Mouse (Mus musculus): Measurements from ENCODE around the gene Dnajc6. TPM values are rescaled to one million over a fixed set of nuclear protein-coding genes. Genes with fewer than 3 reads are reported as not detected.
A peak's percentile ranks its signal among the peaks of the same experiment; 100 is the strongest.

The Dnajc6 gene
- polyA plus RNA-seq, 1 experiment from 2014 or later, result 2.0 TPM

GRCm38 (mm10) chr4:101647196-101647905 is 150.9 kb downstream of the Dnajc6 start, which contains the start of gene Leprot:
TSS of gene Leprot (plus strand) at chr4:101647718.
- Histone ChIP-seq H3K9me3 (no peaks in the 10 kb centered on the region), H3K4me2 (peak within 1 kb of the TSS; percentile 64), H3K4me1 (peaks cover 19% of the 10 kb centered on the region), H3K27ac (peak within 1 kb of the TSS; percentile 96), H3K9ac (peak within 1 kb of the TSS; percentile 95), H3K27me3 (no peaks in the 10 kb centered on the region), H3K4me3 (peak within 1 kb of the TSS; percentile 88), H3K36me3 (no peaks in the 10 kb centered on the region)
- 0% methylated on average over 39 of the region's 39 CpGs for WGBS
- ATAC-seq (ENCODE audit: insufficient number of reproducible peaks, insufficient read depth, low FRiP score, low TSS enrichment, low read depth), result peak; percentile 99

- Histone ChIP-seq H3K9ac (peak overlapping the region; percentile 95), H3K9me3 (no peaks in the 10 kb centered on the region), H3K27me3 (no peaks in the 10 kb centered on the region), H3K4me1 (peaks cover 26% of the 10 kb centered on the region), H3K27ac (peak overlapping the region; percentile 96), H3K36me3 (no peaks in the 10 kb centered on the region), H3K4me2 (peak overlapping the region; percentile 64), H3K4me3 (peak overlapping the region; percentile 88)
- ATAC-seq (ENCODE audit: insufficient number of reproducible peaks, insufficient read depth, low FRiP score, low TSS enrichment, low read depth), result peak; percentile 1; the same call in 1 of the 2 replicates
- under 1% methylated on average over 20 of the region's 20 CpGs for WGBS
Observed at GRCm38 (mm10) chr4:101647976-101648642, 151.7 kb downstream of the Dnajc6 start.

DNA sequence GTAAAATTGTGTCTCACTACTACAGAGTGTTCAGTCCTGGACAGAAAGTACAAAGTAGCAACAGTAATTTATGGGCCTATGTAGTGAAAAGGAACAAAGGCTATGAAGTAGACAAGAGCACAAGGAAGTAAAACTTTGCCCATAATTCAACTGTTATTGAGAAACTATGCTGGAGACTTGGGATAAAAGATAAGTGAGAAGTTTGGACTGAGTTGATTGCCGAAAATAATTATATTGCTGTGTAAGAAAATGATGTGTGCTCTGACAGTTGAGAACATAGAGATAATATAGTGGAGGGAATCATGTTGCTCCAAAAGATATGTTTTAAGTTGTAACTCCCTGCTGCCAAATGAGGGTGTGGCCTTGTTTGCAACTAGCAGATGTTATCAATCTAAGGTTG is 152.3 kb downstream of the Dnajc6 start:
- no peak for ATAC-seq (ENCODE audit: insufficient number of reproducible peaks, insufficient read depth, low FRiP score, low TSS enrichment, low read depth)
- no peaks in the 10 kb centered on the region for H3K9me3 ChIP-seq
- WGBS, result 63% methylated on average over 1 of the region's 1 CpGs
- no peaks in the 10 kb centered on the region for H3K27me3 ChIP-seq
- no peaks in the 10 kb centered on the region for H3K36me3 ChIP-seq
- H3K4me3 ChIP-seq, result peak overlapping the region; percentile 88
- peak overlapping the region; percentile 64 for H3K4me2 ChIP-seq
- peak overlapping the region; percentile 95 for H3K9ac ChIP-seq
- peaks cover 32% of the 10 kb centered on the region for H3K4me1 ChIP-seq
- peak overlapping the region; percentile 96 for H3K27ac ChIP-seq

DNA sequence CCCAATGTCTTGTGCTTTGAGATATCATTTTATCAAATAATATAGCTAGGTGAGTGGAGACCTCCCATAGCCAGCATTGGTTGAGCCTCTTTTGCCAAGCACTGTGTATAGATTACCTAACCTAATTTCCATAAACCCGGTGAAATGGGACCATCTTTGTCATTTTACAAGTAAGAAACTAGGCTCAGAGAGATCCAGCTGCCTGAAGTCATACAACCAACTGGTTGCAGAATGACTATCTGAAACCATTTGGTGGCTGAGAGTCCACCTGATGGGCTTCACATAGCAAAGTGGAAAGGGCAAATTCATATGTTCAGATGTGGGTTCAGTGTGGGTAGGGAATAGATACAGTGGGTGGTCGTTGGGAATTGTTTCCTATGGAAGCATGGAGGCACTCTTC is 154.5 kb downstream of the Dnajc6 start:
- 92% methylated on average over 2 of the region's 2 CpGs for WGBS
- H3K4me1 ChIP-seq, result peaks cover 50% of the 10 kb centered on the region
- H3K27me3 ChIP-seq, result no peaks in the 10 kb centered on the region
- ATAC-seq (ENCODE audit: insufficient number of reproducible peaks, insufficient read depth, low FRiP score, low TSS enrichment, low read depth), result no peak
- no peak overlapping the region for H3K4me2 ChIP-seq
- no peak overlapping the region for H3K27ac ChIP-seq
- H3K36me3 ChIP-seq, result no peaks in the 10 kb centered on the region
- H3K9ac ChIP-seq, result no peak overlapping the region
- H3K4me3 ChIP-seq, result no peak overlapping the region
- H3K9me3 ChIP-seq, result no peaks in the 10 kb centered on the region

GRCm38 (mm10) chr4:101654256-101654655 is 157.8 kb downstream of the Dnajc6 start:
- ATAC-seq (ENCODE audit: insufficient number of reproducible peaks, insufficient read depth, low FRiP score, low TSS enrichment, low read depth), result no peak
- peak overlapping the region; percentile 74; the same call in 1 of the 2 replicates for H3K27ac ChIP-seq
- H3K36me3 ChIP-seq, result peaks cover 11% of the 10 kb centered on the region

DNA sequence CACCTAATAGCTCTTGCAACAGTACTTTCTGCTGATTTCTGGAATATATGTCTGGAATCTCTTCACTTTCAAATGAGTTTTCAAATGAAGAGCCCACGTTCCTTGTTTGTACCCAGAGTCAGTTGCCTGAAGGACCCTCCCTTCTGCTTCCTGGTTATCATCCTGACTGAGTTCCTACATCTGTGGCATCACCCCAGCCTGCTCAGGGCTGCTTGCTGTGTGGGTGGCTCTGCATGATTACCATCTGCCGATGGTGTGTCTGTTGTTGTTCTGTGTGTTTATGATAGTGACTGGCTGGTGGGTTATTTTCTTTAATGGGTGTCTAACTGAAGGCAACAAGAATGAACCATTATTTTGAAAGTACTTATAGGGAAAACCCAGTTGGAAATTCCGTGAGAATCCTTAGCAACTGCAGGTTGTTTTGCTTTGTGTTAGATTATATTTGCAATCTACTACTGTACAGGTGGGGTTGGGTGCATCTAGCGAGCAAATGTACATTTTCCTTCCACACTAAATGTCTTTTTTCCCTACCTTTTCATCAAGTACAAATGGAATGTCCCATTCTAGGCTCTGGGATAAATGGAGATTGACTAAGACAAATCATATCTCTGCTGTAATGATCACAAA is 158.5 kb downstream of the Dnajc6 start:
- Histone ChIP-seq H3K4me2 (0 out of 2 replicates have a peak overlapping the region, but pooled peaks have one; percentile 24), H3K27me3 (no peaks in the 10 kb centered on the region), H3K27ac (peak overlapping the region; percentile 74; the same call in 1 of the 2 replicates), H3K4me3 (no peak overlapping the region), H3K9ac (no peak overlapping the region), H3K36me3 (peaks cover 18% of the 10 kb centered on the region), H3K4me1 (peaks cover 31% of the 10 kb centered on the region), H3K9me3 (no peaks in the 10 kb centered on the region)
- 65% methylated on average over 4 of the region's 4 CpGs for WGBS
- no peak for ATAC-seq (ENCODE audit: insufficient number of reproducible peaks, insufficient read depth, low FRiP score, low TSS enrichment, low read depth)

More at GRCm38 (mm10) chr4:101654256-101654655, 157.8 kb downstream of the Dnajc6 start:
- 31% methylated on average over 6 of the region's 6 CpGs for WGBS
- peaks cover 36% of the 10 kb centered on the region for H3K4me1 ChIP-seq
- H3K4me2 ChIP-seq, result peak overlapping the region; percentile 24
- no peaks in the 10 kb centered on the region for H3K9me3 ChIP-seq
- H3K27me3 ChIP-seq, result no peaks in the 10 kb centered on the region
- H3K4me3 ChIP-seq, result no peak overlapping the region
- no peak overlapping the region for H3K9ac ChIP-seq

DNA sequence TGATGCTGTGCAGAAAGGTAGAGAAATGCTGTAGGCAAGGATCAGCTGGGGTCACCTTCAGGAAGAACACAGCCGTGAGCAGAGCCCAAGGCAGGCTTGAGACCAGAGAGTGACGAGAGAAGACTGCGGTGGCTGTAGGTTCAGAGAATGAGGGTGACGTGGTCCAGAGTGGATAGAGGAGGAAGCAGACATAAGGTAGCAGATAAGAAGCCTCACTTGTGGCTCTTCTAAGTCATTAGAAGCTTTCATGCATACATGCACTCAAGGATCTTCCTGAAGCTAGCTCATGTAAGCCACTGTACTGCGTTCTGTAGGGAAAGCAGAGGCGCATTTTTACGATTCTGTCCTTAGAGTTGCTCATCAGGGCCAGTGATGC is 159.0 kb downstream of the Dnajc6 start:
- Histone ChIP-seq H3K4me2 (no peak overlapping the region), H3K27me3 (no peaks in the 10 kb centered on the region), H3K36me3 (peaks cover 21% of the 10 kb centered on the region), H3K9me3 (no peaks in the 10 kb centered on the region), H3K4me3 (no peak overlapping the region), H3K9ac (no peak overlapping the region), H3K4me1 (peaks cover 31% of the 10 kb centered on the region), H3K27ac (no peak overlapping the region)
- no peak for ATAC-seq (ENCODE audit: insufficient number of reproducible peaks, insufficient read depth, low FRiP score, low TSS enrichment, low read depth)
- WGBS, result 87% methylated on average over 7 of the region's 7 CpGs

GRCm38 (mm10) chr4:101656056-101656455 is 159.6 kb downstream of the Dnajc6 start:
- H3K27ac ChIP-seq, result no peak overlapping the region
- WGBS, result 84% methylated on average over 15 of the region's 15 CpGs
- no peak overlapping the region for H3K9ac ChIP-seq
- no peaks in the 10 kb centered on the region for H3K9me3 ChIP-seq
- no peaks in the 10 kb centered on the region for H3K27me3 ChIP-seq
- no peak for ATAC-seq (ENCODE audit: insufficient number of reproducible peaks, insufficient read depth, low FRiP score, low TSS enrichment, low read depth)
- H3K36me3 ChIP-seq, result peaks cover 28% of the 10 kb centered on the region
- no peak overlapping the region for H3K4me2 ChIP-seq
- H3K4me1 ChIP-seq, result peaks cover 31% of the 10 kb centered on the region
- H3K4me3 ChIP-seq, result no peak overlapping the region

DNA sequence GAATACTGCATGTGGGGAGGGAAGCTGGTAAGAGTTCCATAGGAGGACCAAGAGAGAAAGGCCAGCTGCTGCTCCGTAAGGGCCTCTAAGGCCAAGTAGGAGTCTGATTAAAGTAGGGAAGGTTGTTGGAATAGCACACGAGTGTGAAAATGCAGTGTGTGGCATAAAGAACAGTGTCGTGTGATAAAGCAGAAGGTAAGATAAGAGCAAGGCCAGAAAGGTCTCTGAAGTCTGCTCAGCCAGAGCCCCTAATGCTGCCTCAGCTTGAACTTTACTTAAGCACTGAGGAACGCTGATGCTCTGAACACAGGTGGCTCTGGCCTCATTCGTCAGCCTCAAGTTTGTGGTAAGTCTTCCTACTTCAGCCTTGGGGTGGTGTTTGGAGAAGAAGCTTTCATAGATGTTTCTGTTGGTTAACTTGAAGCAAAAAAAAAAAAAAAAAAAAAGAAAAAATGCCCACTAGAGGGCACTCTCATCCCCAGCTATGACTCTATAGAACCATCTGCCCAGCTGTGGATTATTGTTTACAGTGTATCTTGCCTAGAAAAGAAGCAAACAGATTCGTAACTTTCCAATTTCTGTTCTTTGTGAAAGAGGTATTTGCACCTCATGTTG is 160.6 kb downstream of the Dnajc6 start:
- Histone ChIP-seq H3K36me3 (peaks cover 38% of the 10 kb centered on the region), H3K27ac (no peak overlapping the region), H3K9me3 (no peaks in the 10 kb centered on the region), H3K4me3 (no peak overlapping the region), H3K4me1 (peaks cover 31% of the 10 kb centered on the region), H3K4me2 (no peak overlapping the region), H3K9ac (no peak overlapping the region), H3K27me3 (no peaks in the 10 kb centered on the region)
- WGBS, result 51% methylated on average over 6 of the region's 6 CpGs
- ATAC-seq (ENCODE audit: insufficient number of reproducible peaks, insufficient read depth, low FRiP score, low TSS enrichment, low read depth), result no peak

- Histone ChIP-seq H3K4me1 (no peaks in the 10 kb centered on the region), H3K9ac (no peak overlapping the region), H3K9me3 (no peaks in the 10 kb centered on the region), H3K4me2 (no peak overlapping the region), H3K27ac (no peak overlapping the region), H3K4me3 (no peak overlapping the region), H3K36me3 (peaks cover 44% of the 10 kb centered on the region), H3K27me3 (no peaks in the 10 kb centered on the region)
- no peak for ATAC-seq (ENCODE audit: insufficient number of reproducible peaks, insufficient read depth, low FRiP score, low TSS enrichment, low read depth)
- 72% methylated on average over 9 of the region's 9 CpGs for WGBS
Observed at GRCm38 (mm10) chr4:101664160-101664750, 167.8 kb downstream of the Dnajc6 start.

- 92% methylated on average over 4 of the region's 4 CpGs for WGBS
- no peak for ATAC-seq (ENCODE audit: insufficient number of reproducible peaks, insufficient read depth, low FRiP score, low TSS enrichment, low read depth)
- Histone ChIP-seq H3K27ac (no peak overlapping the region), H3K36me3 (peaks cover 39% of the 10 kb centered on the region), H3K4me3 (no peak overlapping the region), H3K4me2 (no peak overlapping the region), H3K27me3 (no peaks in the 10 kb centered on the region), H3K4me1 (no peaks in the 10 kb centered on the region), H3K9ac (no peak overlapping the region), H3K9me3 (no peaks in the 10 kb centered on the region)
Observed at GRCm38 (mm10) chr4:101664766-101665165, 168.3 kb downstream of the Dnajc6 start.

Data from embryonic facial prominence, embryonic 13.5 days (tissue).